Mouse (Mus musculus): ENCODE results near the gene Amtn. TPM values are rescaled to one million over a fixed set of nuclear protein-coding genes. Genes with fewer than 3 reads are reported as not detected.

The Amtn gene
- polyA plus RNA-seq (2012; rRNA removed; ENCODE audit: low replicate concordance): not detected in 2 replicates

DNA sequence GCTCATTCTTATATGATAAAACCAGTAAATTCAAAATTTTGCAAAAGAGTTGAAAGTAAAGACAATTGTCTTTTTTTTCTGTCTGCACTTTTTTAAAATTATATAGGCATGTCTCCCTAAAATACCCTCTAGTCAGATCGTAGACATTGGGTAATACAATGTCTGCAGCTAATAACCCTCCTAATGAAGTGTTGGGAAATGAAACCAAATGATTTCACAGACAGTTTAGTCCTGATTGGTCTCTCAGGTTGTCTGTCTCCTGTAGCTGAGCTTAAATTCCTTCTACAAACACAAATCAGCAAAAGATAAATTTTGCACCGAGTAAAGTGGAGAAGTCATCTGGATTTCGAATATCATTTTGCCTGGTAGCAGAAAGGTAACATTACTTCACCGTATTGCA lies at the start of gene Amtn:
Gene Amtn, plus strand, starts transcription at position 301 of the 400 bp plus-strand sequence.

Other genes starting within 250 kb of the Amtn start
- gene Gm11115, start 222.0 kb upstream of the Amtn start, polyA plus RNA-seq (2012; rRNA removed; ENCODE audit: low replicate concordance): not detected in 2 replicates
- not detected in 2 replicates for gene Gm7714, start 107.2 kb upstream of the Amtn start, polyA plus RNA-seq (2012; rRNA removed; ENCODE audit: low replicate concordance)
- not detected in 2 replicates for gene Prol1, start 58.8 kb upstream of the Amtn start, polyA plus RNA-seq (2012; rRNA removed; ENCODE audit: low replicate concordance)
- not detected in 2 replicates for gene Ambn, start 79.9 kb downstream of the Amtn start, polyA plus RNA-seq (2012; rRNA removed; ENCODE audit: low replicate concordance)
- gene Enam, start 111.9 kb downstream of the Amtn start, polyA plus RNA-seq (2012; rRNA removed; ENCODE audit: low replicate concordance): 0.01 TPM in 1 of 2 replicates, not detected in the other
- gene Jchain, start 151.8 kb downstream of the Amtn start, polyA plus RNA-seq (2012; rRNA removed; ENCODE audit: low replicate concordance): 585 and 622 TPM in 2 replicates
- 2.5 TPM in 2 replicates for gene Utp3, start 178.4 kb downstream of the Amtn start, polyA plus RNA-seq (2012; rRNA removed; ENCODE audit: low replicate concordance)
- gene Rufy3, start 188.9 kb downstream of the Amtn start, polyA plus RNA-seq (2012; rRNA removed; ENCODE audit: low replicate concordance): 3.7 and 4.6 TPM in 2 replicates